Mouse (Mus musculus) intestine, embryonic 14.5 days (tissue): ENCODE data around the gene Jazf1. TPM values are rescaled to one million over a fixed set of nuclear protein-coding genes. Genes with fewer than 3 reads are reported as not detected.

Source experiments
- ATAC-seq: fragments of 200-750 bp; cut with Nextera tagmentation; replicated peaks from 2 replicates; pipeline ENCODE4 v1.8.0; 2017; ENCODE audit warnings: low read depth, moderate number of reproducible peaks, moderate TSS enrichment, moderate library complexity; ENCODE audit not compliant: low FRiP score, low TSS enrichment
- DNase-seq: peaks from one replicate; pipeline ENCODE4 v3.0.0-alpha.2; 2018; ENCODE audit warnings: low spot score
- H3K27ac ChIP-seq: fragments of 300-500 bp; sonication (generic); 2 replicates; pipeline ENCODE4 v1.5.1; 2014; ENCODE audit warnings: low read depth, mild to moderate bottlenecking, control low read depth
- H3K27me3 ChIP-seq: fragments of 300-500 bp; sonication (generic); replicated peaks from 2 replicates; pipeline ENCODE4 v1.6.1; 2014; ENCODE audit warnings: low read length, control low read depth; ENCODE audit not compliant: control insufficient read depth, insufficient read depth
- H3K36me3 ChIP-seq: fragments of 300-500 bp; sonication (generic); 2 replicates; pipeline ENCODE4 v1.6.1; 2014; ENCODE audit warnings: low read length, control low read depth; ENCODE audit not compliant: control insufficient read depth, insufficient read depth
- H3K4me1 ChIP-seq: fragments of 300-500 bp; sonication (generic); replicated peaks from 2 replicates; pipeline ENCODE4 v1.6.1; 2014; ENCODE audit warnings: low read length, control low read depth, mixed read lengths; ENCODE audit not compliant: control insufficient read depth, insufficient read depth
- H3K4me2 ChIP-seq: fragments of 300-500 bp; sonication (generic); 2 replicates; pipeline ENCODE4 v1.6.1; 2014; ENCODE audit warnings: low read length
- H3K4me3 ChIP-seq: fragments of 300-500 bp; sonication (generic); 2 replicates; pipeline ENCODE4 v1.5.1; 2014; ENCODE audit warnings: low read depth, low read length, control low read depth, mixed read lengths
- H3K9ac ChIP-seq: fragments of 300-500 bp; sonication (generic); 2 replicates; pipeline ENCODE4 v1.6.1; 2014; ENCODE audit warnings: mild to moderate bottlenecking, low read length
- H3K9me3 ChIP-seq: fragments of 300-500 bp; sonication (generic); 2 replicates; pipeline ENCODE4 v1.6.1; 2016; ENCODE audit warnings: low read length, control low read depth; ENCODE audit not compliant: control insufficient read depth
- WGBS: fragments of 180-500 bp; shearing (Covaris S2); extraction: QIAGEN DNeasy Blood & Tissue Kit; methylation state at CpG from one replicate; pipeline ENCODE4 v1.1.7; 2014; 5-methylcytosine and 5-hydroxymethylcytosine counted together
- polyA plus RNA-seq: library from polyadenylated mRNA; unstranded; fragments of >200 nt; fragmentation: Nextera tagmentation; extraction: Ambion mirVana; gene quantifications from 2 replicates; pipeline ENCODE4 v1.2.1, GENCODE M21; 2014

Gene Jazf1
- polyA plus RNA-seq, 1 experiment from 2014 or later, result 6.9 TPM

GRCm38 (mm10) chr6:52775350-52775749 is 293.1 kb downstream of the Jazf1 start:
- no peaks in the 10 kb centered on the region for H3K27me3 ChIP-seq
- H3K27ac ChIP-seq, result no peak overlapping the region
- 90% methylated on average over 3 of the region's 3 CpGs for WGBS
- no peaks in the 10 kb centered on the region for H3K4me1 ChIP-seq
- H3K4me2 ChIP-seq, result no peak overlapping the region
- no peak overlapping the region for H3K9ac ChIP-seq
- no peak overlapping the region for H3K4me3 ChIP-seq
- DNase-seq, result no peak
- H3K9me3 ChIP-seq, result no peaks in the 10 kb centered on the region
- peaks cover under 1% of the 10 kb centered on the region; the same call in 1 of the 2 replicates for H3K36me3 ChIP-seq
- no peak for ATAC-seq

DNA sequence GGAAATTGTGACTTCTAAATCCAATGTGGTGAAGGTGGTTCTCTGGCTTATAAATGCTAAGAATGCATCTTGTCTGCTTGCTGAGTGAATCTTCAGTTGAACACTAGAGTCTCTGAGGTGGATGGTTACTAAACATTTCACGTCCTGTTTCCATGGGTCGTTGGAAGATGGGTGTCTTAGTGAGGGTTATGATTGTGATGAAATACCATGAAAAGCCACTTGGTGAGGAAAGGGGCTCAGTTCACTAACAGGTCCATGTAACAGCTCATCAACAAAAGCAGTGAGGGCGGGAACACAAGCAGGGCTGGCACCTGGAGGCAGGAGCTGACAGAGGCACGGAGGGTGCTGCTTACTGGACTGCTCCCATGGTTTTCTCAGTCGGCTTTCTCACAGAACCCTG is 295.3 kb downstream of the Jazf1 start:
- H3K4me3 ChIP-seq, result no peak overlapping the region
- H3K9ac ChIP-seq, result no peak overlapping the region
- H3K4me2 ChIP-seq, result no peak overlapping the region
- WGBS, result 74% methylated on average over 5 of the region's 5 CpGs
- no peaks in the 10 kb centered on the region for H3K9me3 ChIP-seq
- H3K27me3 ChIP-seq, result no peaks in the 10 kb centered on the region
- no peak overlapping the region for H3K27ac ChIP-seq
- H3K4me1 ChIP-seq, result no peaks in the 10 kb centered on the region
- DNase-seq (no peak), ATAC-seq (no peak)
- H3K36me3 ChIP-seq, result peaks cover 21% of the 10 kb centered on the region

DNA sequence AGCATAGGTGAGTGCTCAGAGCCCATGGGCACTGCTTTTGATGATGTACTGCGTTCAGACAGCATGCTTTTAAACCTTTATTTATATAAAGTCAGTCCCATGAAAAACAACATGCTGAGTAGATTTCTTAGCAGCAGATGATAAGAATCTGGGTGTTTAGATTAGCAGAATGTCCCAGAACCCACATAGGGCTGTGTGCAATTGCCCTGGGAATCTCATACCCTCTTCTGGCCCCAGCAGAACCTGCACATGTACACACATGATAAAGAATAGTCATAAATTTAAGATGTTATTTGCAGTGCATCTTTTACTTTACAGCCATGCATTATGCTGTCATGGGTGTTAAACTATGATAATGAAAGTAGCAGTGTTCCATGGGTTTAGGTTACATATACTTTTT is 297.6 kb downstream of the Jazf1 start:
- no peak overlapping the region for H3K27ac ChIP-seq
- WGBS, result 36% methylated on average over 1 of the region's 1 CpGs
- no peaks in the 10 kb centered on the region for H3K27me3 ChIP-seq
- ATAC-seq (no peak), DNase-seq (no peak)
- H3K9me3 ChIP-seq, result no peaks in the 10 kb centered on the region
- H3K36me3 ChIP-seq, result peaks cover 43% of the 10 kb centered on the region
- H3K9ac ChIP-seq, result no peak overlapping the region
- no peak overlapping the region for H3K4me3 ChIP-seq
- no peaks in the 10 kb centered on the region for H3K4me1 ChIP-seq
- no peak overlapping the region for H3K4me2 ChIP-seq

DNA sequence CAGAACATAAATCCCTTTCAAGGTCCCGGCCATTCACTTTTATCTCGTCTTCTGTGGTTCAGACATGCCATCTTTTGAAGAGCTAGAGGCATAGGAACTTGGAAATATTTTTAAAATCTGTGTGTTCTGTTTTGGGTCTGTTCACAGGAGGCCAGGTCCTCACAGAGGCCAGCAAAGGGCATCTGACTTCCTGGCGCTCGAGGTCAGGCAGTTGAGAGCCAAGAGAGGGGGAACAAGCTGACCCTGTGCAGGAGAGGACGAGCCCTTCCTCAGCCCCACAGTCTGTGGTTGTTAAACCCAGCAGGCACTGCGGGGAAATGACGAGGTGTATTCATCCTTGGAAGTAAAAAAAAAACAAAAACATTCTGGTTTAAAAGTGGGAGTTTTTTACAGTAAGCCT is 303.2 kb downstream of the Jazf1 start:
- no peak overlapping the region for H3K27ac ChIP-seq
- no peaks in the 10 kb centered on the region for H3K4me1 ChIP-seq
- H3K9me3 ChIP-seq, result no peaks in the 10 kb centered on the region
- ATAC-seq (no peak), DNase-seq (no peak)
- H3K9ac ChIP-seq, result no peak overlapping the region
- 65% methylated on average over 7 of the region's 7 CpGs for WGBS
- no peaks in the 10 kb centered on the region for H3K27me3 ChIP-seq
- H3K36me3 ChIP-seq, result peaks cover 79% of the 10 kb centered on the region
- H3K4me2 ChIP-seq, result no peak overlapping the region
- no peak overlapping the region for H3K4me3 ChIP-seq

DNA sequence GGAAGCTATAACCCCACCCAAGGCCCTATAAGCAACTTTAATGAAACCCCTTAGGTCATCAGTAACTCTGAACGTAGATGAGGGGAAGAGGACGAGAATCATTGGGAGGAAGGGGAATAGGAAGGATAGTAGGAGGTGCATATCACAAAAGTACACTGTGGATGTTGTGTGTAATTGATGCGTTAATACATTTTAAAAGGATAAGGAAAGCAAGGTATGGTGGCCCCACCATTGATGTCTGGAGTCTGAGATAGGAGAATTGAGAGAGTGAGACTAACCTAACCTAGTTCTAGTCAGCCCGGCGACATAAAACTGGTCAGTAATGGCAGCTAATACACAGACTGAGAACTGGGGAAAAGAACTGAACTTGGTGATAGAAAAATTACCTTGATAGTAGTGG is 315.6 kb downstream of the Jazf1 start:
- Histone ChIP-seq H3K27me3 (no peaks in the 10 kb centered on the region), H3K4me3 (no peak overlapping the region), H3K27ac (no peak overlapping the region), H3K4me1 (no peaks in the 10 kb centered on the region), H3K36me3 (peaks cover 46% of the 10 kb centered on the region), H3K9me3 (no peaks in the 10 kb centered on the region), H3K9ac (no peak overlapping the region), H3K4me2 (no peak overlapping the region)
- no peak for DNase-seq
- no peak for ATAC-seq
- WGBS, result 93% methylated on average over 5 of the region's 5 CpGs

- no peak overlapping the region for H3K9ac ChIP-seq
- no peak for DNase-seq
- no peak overlapping the region for H3K4me2 ChIP-seq
- H3K4me3 ChIP-seq, result no peak overlapping the region
- H3K36me3 ChIP-seq, result peaks cover 60% of the 10 kb centered on the region
- no peaks in the 10 kb centered on the region for H3K4me1 ChIP-seq
- ATAC-seq, result no peak
- WGBS, result 96% methylated on average over 2 of the region's 2 CpGs
- H3K9me3 ChIP-seq, result no peaks in the 10 kb centered on the region
- no peak overlapping the region for H3K27ac ChIP-seq
- no peaks in the 10 kb centered on the region for H3K27me3 ChIP-seq
These were observed 333.8 kb downstream of the Jazf1 start for GRCm38 (mm10) chr6:52734630-52735029.

DNA sequence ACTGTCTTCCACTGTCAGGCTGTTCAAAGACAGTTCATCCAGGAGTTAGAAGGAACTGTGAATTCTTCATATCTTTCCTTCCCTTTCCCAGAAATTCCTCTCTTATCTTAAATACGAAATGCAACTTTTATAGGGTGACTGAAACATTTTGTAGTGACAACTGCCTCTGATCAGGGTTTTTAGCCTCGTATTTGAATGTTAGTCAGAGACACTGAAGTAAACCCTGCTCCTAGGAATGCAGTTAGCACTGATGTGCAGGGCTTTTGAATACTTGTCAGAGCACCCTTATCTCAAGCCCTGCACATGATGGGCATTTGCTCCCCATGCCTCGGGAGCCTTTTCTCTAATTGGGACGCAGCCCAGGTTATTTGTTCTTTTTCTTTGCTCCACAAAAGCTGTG is 338.1 kb downstream of the Jazf1 start:
- Histone ChIP-seq H3K9ac (no peak overlapping the region), H3K4me1 (no peaks in the 10 kb centered on the region), H3K27me3 (no peaks in the 10 kb centered on the region), H3K36me3 (peaks cover 55% of the 10 kb centered on the region), H3K9me3 (no peaks in the 10 kb centered on the region), H3K4me3 (no peak overlapping the region), H3K27ac (no peak overlapping the region), H3K4me2 (no peak overlapping the region)
- 64% methylated on average over 4 of the region's 4 CpGs for WGBS
- no peak for ATAC-seq
- DNase-seq, result no peak

- peak; percentile 86 for DNase-seq
These were observed 343.5 kb downstream of the Jazf1 start for GRCm38 (mm10) chr6:52724805-52725439.

More at GRCm38 (mm10) chr6:52724805-52725439, 343.5 kb downstream of the Jazf1 start:
- Histone ChIP-seq H3K27me3 (no peaks in the 10 kb centered on the region), H3K9me3 (no peaks in the 10 kb centered on the region), H3K4me1 (no peaks in the 10 kb centered on the region), H3K27ac (no peak overlapping the region), H3K4me2 (no peak overlapping the region), H3K36me3 (peaks cover 40% of the 10 kb centered on the region), H3K4me3 (no peak overlapping the region), H3K9ac (no peak overlapping the region)
- 60% methylated on average over 8 of the region's 8 CpGs for WGBS
- no peak for ATAC-seq
